Comparison of ENCODE assay signal across 8 mouse cellular contexts in genomic region chr11:106066616-106067015, GRCm38 (mm10). TPM values are rescaled to one million over a fixed set of nuclear protein-coding genes. Genes with fewer than 3 reads are reported as not detected.
DNase-seq lines count a peak whose midpoint lies in the region; ATAC-seq and TF ChIP-seq lines count a peak whose summit lies in the region.
"Not testable (repeated sequence)": the region's sequence is repeated elsewhere in the genome, so short reads cannot be mapped to it uniquely, and the experiment has no call there.

No protein-coding gene starts in this region.

- not testable (repeated sequence) for H3K27me3 ChIP-seq in forebrain, postnatal 0 days (ENCODE audit: insufficient read depth, low read length); hindbrain, postnatal 0 days (ENCODE audit: insufficient read depth, low read length); limb, embryonic 10.5 days (ENCODE audit: low read depth, poor library complexity, severe bottlenecking); megakaryocyte, embryonic 14.5 days (replicated peaks)

- WGBS in forebrain, postnatal 0 days, result 16% methylated on average over 23 of the region's 23 CpGs
- 21% methylated on average over 23 of the region's 23 CpGs for WGBS in hindbrain, postnatal 0 days
- WGBS in limb, embryonic 10.5 days, result 14% methylated on average over 23 of the region's 23 CpGs

- H3K9me3 ChIP-seq in forebrain, postnatal 0 days (ENCODE audit: low read length); hindbrain, postnatal 0 days (ENCODE audit: low read length); limb, embryonic 10.5 days (replicated peaks); megakaryocyte, embryonic 14.5 days: not testable (repeated sequence)

- not testable (repeated sequence) for TF ChIP-seq CTCF in forebrain, postnatal 0 days (IDR thresholded peaks at IDR 0.05; ENCODE audit: low read depth); hindbrain, postnatal 0 days (IDR thresholded peaks at IDR 0.05; ENCODE audit: low read depth)

- peak overlapping the region; percentile 94 for H3K4me2 ChIP-seq in forebrain, postnatal 0 days (ENCODE audit: low read depth)
- H3K4me2 ChIP-seq in hindbrain, postnatal 0 days (ENCODE audit: low read depth, low read length), result peak overlapping the region; percentile 86

- H3K4me1 ChIP-seq in forebrain, postnatal 0 days (ENCODE audit: insufficient read depth); hindbrain, postnatal 0 days (ENCODE audit: insufficient read depth, low read length): not testable (repeated sequence)
- H3K4me1 ChIP-seq in limb, embryonic 10.5 days, result peaks cover 12% of the 10 kb centered on the region
- H3K4me1 ChIP-seq in megakaryocyte, embryonic 14.5 days, result peaks cover 24% of the 10 kb centered on the region

- H3K36me3 ChIP-seq in forebrain, postnatal 0 days (ENCODE audit: insufficient read depth); hindbrain, postnatal 0 days (ENCODE audit: insufficient read depth, low read length): not testable (repeated sequence)
- peaks cover 19% of the 10 kb centered on the region for H3K36me3 ChIP-seq in limb, embryonic 10.5 days
- H3K36me3 ChIP-seq in megakaryocyte, embryonic 14.5 days (replicated peaks; ENCODE audit: low read length), result peaks cover 22% of the 10 kb centered on the region

- H3K27ac ChIP-seq in forebrain, postnatal 0 days (ENCODE audit: low read depth, low read length), result peak overlapping the region; percentile 76; the same call in 1 of the 2 replicates
- H3K27ac ChIP-seq in hindbrain, postnatal 0 days, result peak overlapping the region; percentile 87
- H3K27ac ChIP-seq in limb, embryonic 10.5 days, result peak overlapping the region; percentile 85

- H3K4me3 ChIP-seq in forebrain, postnatal 0 days (ENCODE audit: low read depth, low read length), result peak overlapping the region; percentile 60
- peak overlapping the region; percentile 55 for H3K4me3 ChIP-seq in hindbrain, postnatal 0 days (ENCODE audit: low read length)
- H3K4me3 ChIP-seq in limb, embryonic 10.5 days, result peak overlapping the region; percentile 91
- peak overlapping the region; percentile 99 for H3K4me3 ChIP-seq in megakaryocyte, embryonic 14.5 days (replicated peaks)

- peak overlapping the region; percentile 77 for H3K9ac ChIP-seq in forebrain, postnatal 0 days
- H3K9ac ChIP-seq in hindbrain, postnatal 0 days (replicated peaks; ENCODE audit: low read length), result peak overlapping the region; percentile 69

- ATAC-seq in forebrain, postnatal 0 days; hindbrain, postnatal 0 days: not testable (repeated sequence)

- DNase-seq in R1 (ENCODE audit: low read depth, low spot score), result peak; percentile 65
- DNase-seq in cerebellum, postnatal 25 days, result peak; percentile 41 to 73
- DNase-seq in forebrain, postnatal 0 days, result peak; percentile 41
- DNase-seq in hindbrain, postnatal 0 days (ENCODE audit: low spot score), result peak; percentile 70
- peak; percentile 93 for DNase-seq in limb, embryonic 10.5 days (ENCODE audit: low spot score)
- peak; percentile 19 for DNase-seq in retina, postnatal 7 days (ENCODE audit: low read depth, low spot score)
- DNase-seq in urinary bladder, postnatal 4 days (ENCODE audit: low spot score in 2 of 2), result peak; percentile 28 to 87

RNA-seq across cellular contexts. Expression of gene Taco1, which starts 0.8 kb away (rescaled TPM):
- total RNA-seq in forebrain, postnatal 0 days (2014; rRNA removed), result 17.4 and 18.1 TPM in 2 replicates
- polyA plus RNA-seq in forebrain, postnatal 0 days (2015; fragmentation: Nextera tagmentation; extraction: Ambion mirVana), result 2.9 and 5.0 TPM in 2 replicates
- total RNA-seq in hindbrain, postnatal 0 days (2014; rRNA removed), result 19.4 and 28.9 TPM in 2 replicates
- 6.1 and 6.4 TPM in 2 replicates for polyA plus RNA-seq in hindbrain, postnatal 0 days (2015; fragmentation: Nextera tagmentation; extraction: Ambion mirVana)
- 14.3 and 14.6 TPM in 2 replicates for polyA plus RNA-seq in limb, embryonic 10.5 days (2016; fragmentation: Nextera tagmentation; extraction: Ambion mirVana)
- polyA plus RNA-seq in megakaryocyte, embryonic 14.5 days (2012; ENCODE audit: insufficient read depth, low replicate concordance), result 2.7 and 3.8 TPM in 2 replicates

RNA-seq across cellular contexts. Expression of gene Map3k3, which starts 17.8 kb away (rescaled TPM):
- 29.2 and 32.9 TPM in 2 replicates for total RNA-seq in forebrain, postnatal 0 days (2014; rRNA removed)
- polyA plus RNA-seq in forebrain, postnatal 0 days (2015; fragmentation: Nextera tagmentation; extraction: Ambion mirVana), result 6.7 and 8.5 TPM in 2 replicates
- 26.7 and 38.0 TPM in 2 replicates for total RNA-seq in hindbrain, postnatal 0 days (2014; rRNA removed)
- polyA plus RNA-seq in hindbrain, postnatal 0 days (2015; fragmentation: Nextera tagmentation; extraction: Ambion mirVana), result 8.9 and 9.1 TPM in 2 replicates
- 21.6 and 23.3 TPM in 2 replicates for polyA plus RNA-seq in limb, embryonic 10.5 days (2016; fragmentation: Nextera tagmentation; extraction: Ambion mirVana)
- 1.5 and 1.6 TPM in 2 replicates for polyA plus RNA-seq in megakaryocyte, embryonic 14.5 days (2012; ENCODE audit: insufficient read depth, low replicate concordance)

RNA-seq across cellular contexts. Expression of gene Dcaf7, which starts 29.9 kb away (rescaled TPM):
- total RNA-seq in forebrain, postnatal 0 days (2014; rRNA removed), result 150 and 222 TPM in 2 replicates
- polyA plus RNA-seq in forebrain, postnatal 0 days (2015; fragmentation: Nextera tagmentation; extraction: Ambion mirVana), result 79.1 and 115 TPM in 2 replicates
- total RNA-seq in hindbrain, postnatal 0 days (2014; rRNA removed), result 265 and 283 TPM in 2 replicates
- 127 and 137 TPM in 2 replicates for polyA plus RNA-seq in hindbrain, postnatal 0 days (2015; fragmentation: Nextera tagmentation; extraction: Ambion mirVana)
- polyA plus RNA-seq in limb, embryonic 10.5 days (2016; fragmentation: Nextera tagmentation; extraction: Ambion mirVana), result 85.5 and 95.1 TPM in 2 replicates
- 1.7 and 5.8 TPM in 2 replicates for polyA plus RNA-seq in megakaryocyte, embryonic 14.5 days (2012; ENCODE audit: insufficient read depth, low replicate concordance)

RNA-seq across cellular contexts. Expression of gene Kcnh6, which starts 58.7 kb away (rescaled TPM):
- 0.92 and 2.8 TPM in 2 replicates for total RNA-seq in forebrain, postnatal 0 days (2014; rRNA removed)
- 0.80 and 1.5 TPM in 2 replicates for polyA plus RNA-seq in forebrain, postnatal 0 days (2015; fragmentation: Nextera tagmentation; extraction: Ambion mirVana)
- 4.3 and 7.9 TPM in 2 replicates for total RNA-seq in hindbrain, postnatal 0 days (2014; rRNA removed)
- 2.4 and 3.0 TPM in 2 replicates for polyA plus RNA-seq in hindbrain, postnatal 0 days (2015; fragmentation: Nextera tagmentation; extraction: Ambion mirVana)
- polyA plus RNA-seq in limb, embryonic 10.5 days (2016; fragmentation: Nextera tagmentation; extraction: Ambion mirVana), result 0.24 and 0.36 TPM in 2 replicates
- not detected in 2 replicates for polyA plus RNA-seq in megakaryocyte, embryonic 14.5 days (2012; ENCODE audit: insufficient read depth, low replicate concordance)

Comparison
In these comparisons a context has a peak if more than half of its experiments do, and no peak if none do; other contexts are left out.
1. DNase-seq: peak in every context shown above with its lines; median percentile 93 in limb, embryonic 10.5 days; 70 in hindbrain, postnatal 0 days; 65 in R1; 58 in urinary bladder, postnatal 4 days; 57 in cerebellum, postnatal 25 days; 41 in forebrain, postnatal 0 days; 19 in retina, postnatal 7 days.
2. RNA of gene Dcaf7, which starts 29.9 kb away (polyA plus RNA-seq): 127 to 137 TPM in hindbrain, postnatal 0 days, 79.1 to 115 TPM in forebrain, postnatal 0 days and 85.5 to 95.1 TPM in limb, embryonic 10.5 days; 1.7 to 5.8 TPM in megakaryocyte, embryonic 14.5 days; every median in the first group is over 10 times any median in the second.
3. Peak in every context shown above with its lines, with median percentiles within 50 percentile points of each other: H3K27ac ChIP-seq and H3K4me3 ChIP-seq.